Mouse (Mus musculus): ENCODE data around the gene Furin.
A peak's percentile ranks its signal among the peaks of the same experiment; 100 is the strongest.

DNA sequence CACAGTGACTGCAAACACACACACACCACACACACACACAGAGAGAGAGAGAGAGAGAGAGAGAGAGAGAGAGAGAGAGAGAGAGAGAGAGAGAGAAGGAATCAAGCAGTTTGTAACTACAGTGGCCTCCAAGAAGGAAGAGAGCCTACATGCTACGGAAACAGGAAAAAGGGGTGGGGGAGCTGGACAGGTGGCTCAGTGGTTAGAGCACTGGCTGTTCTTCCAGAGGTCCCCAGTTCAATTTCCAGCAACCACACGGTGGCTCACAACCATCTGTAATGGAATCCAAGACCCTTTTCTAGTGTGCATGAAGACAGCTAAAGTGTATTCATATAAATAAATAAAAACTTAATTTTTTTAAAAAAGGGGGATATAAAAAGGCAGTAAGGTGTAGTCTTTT lies 32.6 kb downstream of the Furin start:
- TF ChIP-seq CTCF (IDR thresholded peaks at IDR 0.05 in 2 of 3, conservative IDR thresholded peaks at IDR 0.05 in 1 of 3; ENCODE audit: control insufficient read depth in 1 of 3, insufficient read depth in 1 of 3, low read depth in 2 of 3, low read length in 3 of 3, poor library complexity in 1 of 3, severe bottlenecking in 1 of 3) (no peak), GATA1 (IDR thresholded peaks at IDR 0.05; ENCODE audit: low read depth, low read length) (no peak), SIN3A (IDR thresholded peaks at IDR 0.05; ENCODE audit: low read length) (no peak), MEF2A (IDR thresholded peaks at IDR 0.05; ENCODE audit: extremely low read depth, insufficient replicate concordance, low read depth, low read length, poor library complexity, severe bottlenecking) (no peak), JUND (IDR thresholded peaks at IDR 0.05; ENCODE audit: low read depth, low read length) (0 out of 2 replicates have a peak, but pooled peaks have one; percentile 51), POLR2A (IDR thresholded peaks at IDR 0.05; ENCODE audit: control insufficient read depth in 1 of 2, insufficient read depth in 1 of 2, low read depth in 1 of 2, low read length in 2 of 2, poor library complexity in 1 of 2) (no peak), RCOR1 (IDR thresholded peaks at IDR 0.05; ENCODE audit: low read depth, low read length) (no peak), GABPA (IDR thresholded peaks at IDR 0.05; ENCODE audit: low read depth, low read length) (no peak), MAX (IDR thresholded peaks at IDR 0.05; ENCODE audit: low read length) (no peak), TCF12 (IDR thresholded peaks at IDR 0.05; ENCODE audit: low read depth, low read length) (no peak), HCFC1 (IDR thresholded peaks at IDR 0.05; ENCODE audit: low read depth, low read length) (no peak), EP300 (IDR thresholded peaks at IDR 0.05; ENCODE audit: low read depth in 1 of 2, low read length in 2 of 2) (no peak), USF1 (IDR thresholded peaks at IDR 0.05; ENCODE audit: low read depth, low read length) (no peak)

All from MEL (cell line).